Mouse (Mus musculus) ES-E14 (cell line): ENCODE results near the gene Kif26a. TPM values are rescaled to one million over a fixed set of nuclear protein-coding genes. Genes with fewer than 3 reads are reported as not detected.

Experiments used
- DNase-seq: peaks from one replicate; pipeline ENCODE4 v3.0.0-alpha.2; 2013; ENCODE audit warnings: low read depth, low spot score
- H3K27ac ChIP-seq: 2 replicates; pipeline ENCODE4 v1.5.1; 2012; ENCODE audit warnings: low read depth, mild to moderate bottlenecking, low read length, moderate library complexity, mixed read lengths; ENCODE audit not compliant: poor library complexity, insufficient read depth, severe bottlenecking
- H3K36me3 ChIP-seq: 2 replicates; pipeline ENCODE4 v1.6.1; 2012; ENCODE audit warnings: mild to moderate bottlenecking, low read length, moderate library complexity, mixed read lengths; ENCODE audit not compliant: control insufficient read depth, poor library complexity, insufficient read depth, severe bottlenecking
- H3K4me1 ChIP-seq, 2 experiments: fragments of 150-350 bp in 1 of 2; sonication (generic) in 1 of 2; 2 replicates each; pipeline ENCODE4 v1.6.1; 2012; ENCODE audit warnings: low read length in 2 of 2, mild to moderate bottlenecking in 1 of 2, mixed read lengths in 1 of 2; ENCODE audit not compliant: control insufficient read depth in 2 of 2, insufficient read depth in 2 of 2, poor library complexity in 1 of 2
- H3K4me3 ChIP-seq, 2 experiments: fragments of 150-350 bp in 1 of 2; sonication (generic) in 1 of 2; 2 replicates each; pipeline ENCODE4 v1.5.1; 2012; ENCODE audit warnings: low read length in 2 of 2, low read depth in 1 of 2, mild to moderate bottlenecking in 1 of 2, mixed read lengths in 1 of 2; ENCODE audit not compliant: insufficient read depth in 1 of 2, poor library complexity in 1 of 2, severe bottlenecking in 1 of 2
- H3K9ac ChIP-seq: 2 replicates; pipeline ENCODE4 v1.6.1; 2012; ENCODE audit warnings: low read depth, mild to moderate bottlenecking, low read length, mixed read lengths; ENCODE audit not compliant: poor library complexity, insufficient read depth, severe bottlenecking
- H3K9me3 ChIP-seq: fragments of 150-350 bp; sonication (generic); 2 replicates; pipeline ENCODE4 v1.6.1; 2012; ENCODE audit warnings: low read depth, mild to moderate bottlenecking, low read length; ENCODE audit not compliant: control insufficient read depth, insufficient read depth
- CHD2 ChIP-seq: IDR thresholded peaks from 2 replicates; pipeline ENCODE4 v1.6.1; 2014; ENCODE audit warnings: mild to moderate bottlenecking, low read depth, low read length, inconsistent platforms
- HCFC1 ChIP-seq: IDR thresholded peaks from 2 replicates; pipeline ENCODE4 v1.6.1; 2012; ENCODE audit warnings: low read length, inconsistent platforms, borderline replicate concordance; ENCODE audit not compliant: insufficient read depth
- MAFK ChIP-seq: IDR thresholded peaks from 2 replicates; pipeline ENCODE4 v1.6.1; 2014; ENCODE audit warnings: mild to moderate bottlenecking, low read depth, low read length, inconsistent platforms; ENCODE audit not compliant: insufficient read depth
- ZC3H11A ChIP-seq: IDR thresholded peaks from 2 replicates; pipeline ENCODE4 v1.6.1; 2012; ENCODE audit warnings: low read depth, mild to moderate bottlenecking, inconsistent platforms, low read length, borderline replicate concordance
- ZNF384 ChIP-seq: IDR thresholded peaks from 2 replicates; pipeline ENCODE4 v1.6.1; 2012; ENCODE audit warnings: low read depth, low read length, inconsistent platforms
- in situ Hi-C, 2 experiments: fragments of 600-800 bp; cut with MboI; formaldehyde crosslinking; loops; one replicate each; pipeline ENCODE4 v1.15.1; 2025; ENCODE audit warnings: low sequenced_read_pairs in 2 of 2, inconsistent platforms in 1 of 2; ENCODE audit not compliant: unreplicated experiment in 2 of 2
- total RNA-seq: library from RNA; depleted of rRNA; stranded (reverse); fragments of 300-350 nt; gene quantifications from 2 replicates; pipeline ENCODE4 v1.2.3, GENCODE M21; 2012; rRNA removed

The Kif26a gene
- total RNA-seq, 1 experiment: 6.1 TPM

DNA sequence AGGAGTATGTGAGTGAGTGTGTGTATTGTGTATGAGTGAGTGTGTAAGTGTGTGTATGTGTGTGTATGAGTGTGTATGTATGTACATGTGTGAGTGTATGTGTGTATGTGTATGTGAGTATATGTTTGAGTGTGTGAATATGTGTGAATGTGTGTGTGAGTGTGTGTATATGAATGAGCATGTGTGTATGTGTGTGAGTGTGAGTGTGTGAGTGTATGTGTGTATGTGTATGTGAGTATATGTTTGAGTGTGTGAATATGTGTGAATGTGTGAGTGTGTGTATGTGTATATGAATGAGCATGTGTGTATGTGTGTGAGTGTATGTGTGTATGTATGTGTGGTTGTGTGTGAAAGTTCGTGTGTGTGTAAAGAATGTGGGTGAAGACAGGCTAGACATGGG lies 80.2 kb downstream of the Kif26a start:
- H3K4me3 ChIP-seq: no peak overlapping the region
- no peaks in the 10 kb centered on the region for H3K9me3 ChIP-seq
- H3K4me1 ChIP-seq: no peaks in the 10 kb centered on the region
- no peak for DNase-seq
- TF ChIP-seq CHD2: no peak
- TF ChIP-seq ZNF384: no peak
- TF ChIP-seq HCFC1: no peak
- no peak for TF ChIP-seq ZC3H11A
- no peak for TF ChIP-seq MAFK
- H3K9ac ChIP-seq: no peak overlapping the region
- H3K27ac ChIP-seq: no peak overlapping the region
- in situ Hi-C loops: no loop called here
- no peaks in the 10 kb centered on the region for H3K36me3 ChIP-seq

DNA sequence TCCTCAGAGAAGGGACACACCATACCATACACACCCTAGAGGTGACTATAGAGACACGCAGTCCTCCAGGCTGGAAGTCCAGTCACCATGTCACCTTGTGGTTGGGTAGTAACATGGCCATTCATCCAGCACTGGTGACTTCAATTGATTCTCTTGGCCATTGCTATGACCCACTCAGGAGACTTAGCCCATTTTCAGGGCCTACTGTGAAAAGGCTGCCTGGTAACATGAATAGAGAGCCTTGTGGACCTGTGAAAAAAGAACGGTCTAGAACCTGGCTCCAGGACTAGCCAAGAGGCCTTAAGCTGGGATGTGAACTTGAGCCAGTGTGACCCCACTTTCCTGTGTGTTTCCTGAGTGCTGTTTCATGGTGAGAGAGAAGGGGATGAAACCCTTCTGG lies 80.6 kb downstream of the Kif26a start:
- no peak for DNase-seq
- no peak overlapping the region for H3K4me3 ChIP-seq
- no peaks in the 10 kb centered on the region for H3K4me1 ChIP-seq
- H3K9ac ChIP-seq: no peak overlapping the region
- H3K27ac ChIP-seq: no peak overlapping the region
- in situ Hi-C loops: no loop called here
- TF ChIP-seq ZNF384 (no peak), MAFK (no peak), ZC3H11A (no peak)
- H3K36me3 ChIP-seq: no peaks in the 10 kb centered on the region
- H3K9me3 ChIP-seq: no peaks in the 10 kb centered on the region

DNA sequence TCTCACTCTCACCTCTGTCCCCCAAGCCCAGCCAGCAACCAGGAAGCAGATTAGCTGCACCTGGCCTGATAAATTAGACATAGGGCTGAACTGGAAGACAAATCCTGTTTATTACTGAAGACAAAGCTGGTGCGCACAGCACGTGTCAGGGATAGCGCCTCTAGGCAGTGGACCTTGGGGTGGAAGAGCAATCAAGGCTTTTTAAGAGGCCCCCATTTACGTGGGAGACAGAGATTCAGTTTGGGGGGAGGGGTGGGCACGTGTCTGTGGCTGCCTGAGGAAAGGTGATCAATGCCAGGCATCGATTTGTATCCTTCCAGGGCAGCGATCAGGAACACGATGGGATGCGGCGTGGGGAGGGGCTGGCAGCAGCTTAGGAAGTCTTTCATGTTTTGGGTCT lies 83.1 kb downstream of the Kif26a start:
- in situ Hi-C loops: no loop called here
- Histone ChIP-seq H3K4me3 (no peak overlapping the region), H3K36me3 (no peaks in the 10 kb centered on the region), H3K9me3 (no peaks in the 10 kb centered on the region), H3K9ac (no peak overlapping the region), H3K4me1 (peaks cover 0 to 2% of the 10 kb centered on the region in 2 experiments; a peak in 1 of 4 replicates), H3K27ac (no peak overlapping the region)
- TF ChIP-seq CHD2: no peak
- TF ChIP-seq ZC3H11A: no peak
- no peak for TF ChIP-seq MAFK
- TF ChIP-seq HCFC1: no peak
- TF ChIP-seq ZNF384: no peak
- DNase-seq: no peak

DNA sequence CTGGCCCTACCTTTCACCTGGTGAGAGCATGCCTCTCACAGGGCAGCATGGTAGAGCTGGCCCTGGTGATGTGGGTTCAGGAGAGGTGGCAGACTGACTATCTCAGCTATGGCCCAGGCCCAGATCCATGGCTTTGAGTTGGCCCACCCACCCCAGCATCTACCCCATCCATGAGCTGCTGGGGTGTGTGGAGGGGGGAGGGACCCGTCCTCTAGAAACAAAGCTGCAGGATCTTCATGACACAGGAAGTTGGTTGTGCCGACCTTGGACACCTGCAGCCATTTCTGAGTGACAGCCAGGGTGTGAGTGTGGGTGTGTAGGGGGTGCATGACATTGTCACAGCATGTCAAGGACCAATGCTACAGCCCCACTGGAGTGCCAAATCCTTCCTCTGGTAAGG lies 84.2 kb downstream of the Kif26a start:
- H3K27ac ChIP-seq: no peak overlapping the region
- H3K4me1 ChIP-seq: peaks cover 0 to 2% of the 10 kb centered on the region in 2 experiments; a peak in 1 of 4 replicates
- no peak for TF ChIP-seq ZNF384
- no peak for TF ChIP-seq HCFC1
- no peak for TF ChIP-seq ZC3H11A
- TF ChIP-seq MAFK: no peak
- no peaks in the 10 kb centered on the region for H3K36me3 ChIP-seq
- DNase-seq: no peak
- H3K9ac ChIP-seq: no peak overlapping the region
- H3K9me3 ChIP-seq: no peaks in the 10 kb centered on the region
- in situ Hi-C loops: no loop called here
- H3K4me3 ChIP-seq: no peak overlapping the region

Other genes with a start within 250 kb of the Kif26a start
- 4.4 and 4.5 TPM in 2 replicates for gene Ppp1r13b, start 238.1 kb upstream of the Kif26a start, total RNA-seq
- gene Atp5mpl, start 179.2 kb upstream of the Kif26a start, total RNA-seq: 180 and 297 TPM in 2 replicates
- gene Tdrd9, start 174.6 kb upstream of the Kif26a start, total RNA-seq: 0.58 and 0.67 TPM in 2 replicates
- not detected in 2 replicates for gene Rd3l, start 164.9 kb upstream of the Kif26a start, total RNA-seq
- gene Aspg, start 39.5 kb upstream of the Kif26a start, total RNA-seq: 12.8 and 36.3 TPM in 2 replicates